Mouse (Mus musculus) C2C12 (cell line): ENCODE results near the gene Ffar4. TPM values are rescaled to one million over a fixed set of nuclear protein-coding genes. Genes with fewer than 3 reads are reported as not detected.

Source experiments
- H3K27me3 ChIP-seq: one replicate; pipeline ENCODE4 v1.6.1; 2011; ENCODE audit not compliant: control insufficient read depth, insufficient read depth, insufficient read length
- H3K36me3 ChIP-seq: one replicate; pipeline ENCODE4 v1.6.1; 2011; ENCODE audit not compliant: control insufficient read depth, insufficient read depth
- H3K4me3 ChIP-seq: one replicate; pipeline ENCODE4 v1.5.1; 2011; ENCODE audit warnings: mild to moderate bottlenecking, control low read depth; ENCODE audit not compliant: poor library complexity, insufficient read depth, severe bottlenecking
- H3K79me2 ChIP-seq: one replicate; pipeline ENCODE4 v1.6.1; 2011; ENCODE audit not compliant: control insufficient read depth, insufficient read depth
- H3K79me3 ChIP-seq: one replicate; pipeline ENCODE4 v1.6.1; 2011; ENCODE audit warnings: low read depth, control low read depth
- H3ac ChIP-seq: one replicate; pipeline ENCODE3; 2011; ENCODE audit warnings: low read depth; ENCODE audit not compliant: control insufficient read depth, insufficient read length
- CEBPB ChIP-seq: IDR thresholded peaks from one replicate; pipeline ENCODE4 v1.6.1; 2011; ENCODE audit warnings: low read depth, mild to moderate bottlenecking, control low read depth, moderate library complexity
- CTCF ChIP-seq: IDR thresholded peaks from one replicate; pipeline ENCODE4 v1.5.1; 2011; ENCODE audit not compliant: control insufficient read depth, insufficient read depth, insufficient read length
- FOSL1 ChIP-seq: IDR thresholded peaks from one replicate; pipeline ENCODE4 v1.8.0; 2011; ENCODE audit warnings: mild to moderate bottlenecking, low read length; ENCODE audit not compliant: poor library complexity, insufficient read depth, severe bottlenecking
- MAX ChIP-seq: IDR thresholded peaks from one replicate; pipeline ENCODE4 v1.6.1; 2011; ENCODE audit warnings: mild to moderate bottlenecking, control low read depth
- MYOD1 ChIP-seq: IDR thresholded peaks from one replicate; pipeline ENCODE4 v1.6.1; 2011; ENCODE audit warnings: low read depth; ENCODE audit not compliant: control insufficient read depth, insufficient read length
- MYOG ChIP-seq: IDR thresholded peaks from one replicate; pipeline ENCODE4 v1.6.1; 2011; ENCODE audit not compliant: control insufficient read depth, insufficient read length; ENCODE audit errors: extremely low read depth
- USF1 ChIP-seq: IDR thresholded peaks from one replicate; pipeline ENCODE4 v1.6.1; 2011; ENCODE audit warnings: low read depth, mild to moderate bottlenecking, control low read depth, moderate library complexity
- polyA plus RNA-seq: library from polyadenylated mRNA; unstranded; fragments of >200 nt; fragmentation: generic; extraction: Trizol; gene quantifications from one replicate; pipeline ENCODE4 v1.2.1, GENCODE M21; 2012; ENCODE audit warnings: missing spikeins

Gene Ffar4
- polyA plus RNA-seq, 1 experiment: not detected

GRCm38 (mm10) chr19:38134806-38135205 is 37.9 kb downstream of the Ffar4 start:
- H3K4me3 ChIP-seq: no peak overlapping the region
- no peaks in the 10 kb centered on the region for H3K27me3 ChIP-seq
- no peaks in the 10 kb centered on the region for H3K36me3 ChIP-seq
- no peaks in the 10 kb centered on the region for H3K79me3 ChIP-seq
- no peaks in the 10 kb centered on the region for H3K79me2 ChIP-seq
- H3ac ChIP-seq: no peak overlapping the region
- no peak for TF ChIP-seq MYOG
- TF ChIP-seq CTCF: no peak
- TF ChIP-seq USF1: no peak
- no peak for TF ChIP-seq FOSL1
- no peak for TF ChIP-seq CEBPB
- no peak for TF ChIP-seq MAX
- TF ChIP-seq MYOD1: no peak

- no peaks in the 10 kb centered on the region for H3K36me3 ChIP-seq
- H3K79me3 ChIP-seq: no peaks in the 10 kb centered on the region
- H3K4me3 ChIP-seq: no peak overlapping the region
- no peak overlapping the region for H3ac ChIP-seq
- no peaks in the 10 kb centered on the region for H3K27me3 ChIP-seq
- no peak for TF ChIP-seq CTCF
- TF ChIP-seq MYOD1: no peak
- no peak for TF ChIP-seq USF1
- TF ChIP-seq FOSL1: no peak
- TF ChIP-seq CEBPB: no peak
- TF ChIP-seq MAX: no peak
- no peak for TF ChIP-seq MYOG
- no peaks in the 10 kb centered on the region for H3K79me2 ChIP-seq
These were observed 46.8 kb downstream of the Ffar4 start for GRCm38 (mm10) chr19:38143540-38144271.

- H3K27me3 ChIP-seq: peaks cover 7% of the 10 kb centered on the region
- no peaks in the 10 kb centered on the region for H3K79me3 ChIP-seq
- TF ChIP-seq MAX: no peak
- no peak for TF ChIP-seq USF1
- no peak for TF ChIP-seq CEBPB
- TF ChIP-seq MYOD1: no peak
- no peak for TF ChIP-seq CTCF
- TF ChIP-seq MYOG: no peak
- TF ChIP-seq FOSL1: no peak
- no peak overlapping the region for H3K4me3 ChIP-seq
- H3K79me2 ChIP-seq: no peaks in the 10 kb centered on the region
- H3ac ChIP-seq: no peak overlapping the region
- H3K36me3 ChIP-seq: no peaks in the 10 kb centered on the region
These were observed 59.4 kb downstream of the Ffar4 start for GRCm38 (mm10) chr19:38156243-38156642.

- Histone ChIP-seq H3K79me3 (no peaks in the 10 kb centered on the region), H3K4me3 (no peak overlapping the region), H3ac (no peak overlapping the region), H3K36me3 (no peaks in the 10 kb centered on the region), H3K27me3 (peaks cover 9% of the 10 kb centered on the region), H3K79me2 (no peaks in the 10 kb centered on the region)
- TF ChIP-seq CEBPB: no peak
- no peak for TF ChIP-seq FOSL1
- no peak for TF ChIP-seq MYOG
- no peak for TF ChIP-seq USF1
- no peak for TF ChIP-seq MYOD1
These were observed 64.9 kb downstream of the Ffar4 start for GRCm38 (mm10) chr19:38161648-38162354.

Other genes with a start within 250 kb of the Ffar4 start
- gene Myof, start 53.5 kb upstream of the Ffar4 start, polyA plus RNA-seq: 125 TPM
- 11.7 TPM for gene Cep55, start 42.1 kb upstream of the Ffar4 start, polyA plus RNA-seq
- 0.35 TPM for gene Rbp4, start 28.2 kb downstream of the Ffar4 start, polyA plus RNA-seq
- not detected for gene Pde6c, start 35.7 kb downstream of the Ffar4 start, polyA plus RNA-seq
- 4.6 TPM for gene Fra10ac1, start 127.1 kb downstream of the Ffar4 start, polyA plus RNA-seq
- not detected for gene Lgi1, start 167.5 kb downstream of the Ffar4 start, polyA plus RNA-seq